Mouse (Mus musculus): Measurements from ENCODE around the gene Gm42791. TPM values are rescaled to one million over a fixed set of nuclear protein-coding genes. Genes with fewer than 3 reads are reported as not detected.

Gene Gm42791
- polyA plus RNA-seq (2017; shearing (Covaris generic)), result 1.7 TPM

DNA sequence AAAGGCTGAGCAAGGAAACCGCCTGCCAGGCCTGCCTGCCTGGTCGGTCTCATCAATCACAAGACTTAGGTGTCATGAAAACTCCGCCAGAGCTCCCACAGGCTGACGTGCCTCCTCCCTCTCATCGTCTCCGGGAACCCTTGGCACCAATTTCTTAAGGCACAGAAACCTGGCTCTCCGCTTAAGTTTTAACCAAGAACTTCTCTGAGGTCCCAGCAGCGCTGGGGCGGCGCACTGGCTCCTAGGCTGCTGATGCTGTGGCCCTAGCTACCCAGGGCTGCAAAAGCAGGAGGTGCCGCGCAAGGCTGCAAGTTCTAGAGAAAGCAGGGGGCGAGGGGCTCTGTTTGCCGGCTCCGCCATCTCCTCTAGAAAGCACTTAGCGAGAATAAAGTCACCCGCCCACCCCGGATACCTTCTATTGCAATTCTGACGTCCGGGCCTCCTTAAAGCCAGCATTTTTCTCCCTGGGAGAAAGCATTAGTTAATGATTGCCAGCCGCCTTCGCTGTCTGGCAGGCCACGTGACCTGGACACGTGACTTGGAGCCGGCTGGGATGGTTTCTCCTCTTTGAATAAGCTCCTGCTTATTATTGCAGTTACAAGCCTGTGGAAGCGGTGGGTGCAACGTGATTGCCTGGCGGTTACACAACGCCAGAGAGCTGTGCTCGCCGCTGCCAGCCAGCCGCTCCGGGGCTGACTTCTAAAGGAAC is at the start of gene Gm42791:
Gene Gm42791, minus strand, starts transcription at position 442 of the 709 bp plus-strand sequence.

DNA sequence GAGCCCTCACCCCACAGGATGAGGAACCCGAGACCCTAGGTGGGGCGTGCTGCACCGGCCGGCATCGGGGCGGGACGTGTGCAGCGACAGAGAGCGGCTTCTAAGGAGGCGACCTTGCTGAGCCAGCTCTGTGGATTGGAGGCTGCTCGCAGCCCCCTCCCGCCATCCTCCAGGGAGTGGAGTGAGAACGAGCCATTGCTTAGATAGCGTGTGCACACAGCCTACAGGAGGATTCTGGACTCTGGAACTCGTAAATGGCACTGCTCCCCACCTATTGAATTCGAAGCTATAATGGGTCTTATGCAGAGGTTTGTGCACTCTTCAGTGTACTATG is 65.9 kb downstream of the Gm42791 start, which contains the start of gene Katnal1:
Gene Katnal1, minus strand, starts transcription at position 205 of the 334 bp plus-strand sequence.

Other genes starting within 250 kb of the Gm42791 start
- 8.6 TPM for gene Katnal1, start 65.8 kb downstream of the Gm42791 start, polyA plus RNA-seq (2017; shearing (Covaris generic))
- 55.1 TPM for gene Uspl1, start 189.2 kb upstream of the Gm42791 start, polyA plus RNA-seq (2017; shearing (Covaris generic))
- gene Hmgb1, start 189.3 kb upstream of the Gm42791 start, polyA plus RNA-seq (2017; shearing (Covaris generic)), result 203 TPM

All from activated CD4-positive, CD25-positive, alpha-beta regulatory T cell, adult 9 weeks (primary cell).